Mouse (Mus musculus): ENCODE data around the gene Fancb.

DNA sequence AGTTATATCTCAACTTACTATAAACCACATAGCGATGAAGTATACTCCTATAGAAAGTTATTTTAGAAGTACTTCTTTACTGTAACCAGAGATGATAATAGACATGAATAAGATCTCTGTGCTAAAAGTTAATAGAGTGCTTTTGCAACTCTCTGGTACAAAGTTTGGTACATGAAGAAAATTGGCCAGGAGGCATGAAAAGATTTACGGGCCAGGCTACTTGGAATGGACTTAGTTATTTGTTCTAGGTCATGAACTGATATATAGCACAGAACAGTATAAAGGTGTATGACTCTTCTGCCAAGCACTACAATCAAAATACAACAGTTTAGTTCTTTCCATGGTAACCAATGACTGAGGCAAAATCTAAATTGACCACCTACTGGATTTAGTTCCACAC lies 1.5 kb upstream of the Fancb start:
- TF ChIP-seq POLR2A (IDR thresholded peaks at IDR 0.05; ENCODE audit: insufficient read depth, low read depth, low read length) (no peak), CTCF (IDR thresholded peaks at IDR 0.05; ENCODE audit: insufficient read depth, low read depth, low read length) (no peak)

Data from olfactory bulb, adult 2 months (tissue).